Mouse (Mus musculus) gastrocnemius, adult 2 months (tissue): ENCODE data around the gene Glp2r. TPM values are rescaled to one million over a fixed set of nuclear protein-coding genes. Genes with fewer than 3 reads are reported as not detected.

Experiments
- DNase-seq: peaks from one replicate; pipeline ENCODE4 v3.0.0; 2022
- H3K27ac ChIP-seq: fragments of 200-600 bp; 2 replicates; pipeline ENCODE4 v1.8.1; 2022; ENCODE audit warnings: mild to moderate bottlenecking
- H3K4me3 ChIP-seq: fragments of 200-600 bp; 2 replicates; pipeline ENCODE4 v1.8.1; 2022; ENCODE audit warnings: mild to moderate bottlenecking, moderate library complexity
- CTCF ChIP-seq: fragments of 200-600 bp; IDR thresholded peaks from 2 replicates; pipeline ENCODE4 v1.8.1; 2022; ENCODE audit warnings: antibody characterized with exemption, mild to moderate bottlenecking, moderate library complexity
- intact Hi-C: fragments of 180-260 bp; cut with DNase I; formaldehyde crosslinking; loops from one replicate; pipeline ENCODE4 v1.15.1; 2025
- total RNA-seq, 2 experiments: library from RNA; stranded (reverse); gene quantifications; 2 replicates each; pipeline ENCODE4 v1.2.3; 2021

Glp2r gene
- total RNA-seq, 2 experiments from 2014 or later: 0.20 to 0.77 TPM

DNA sequence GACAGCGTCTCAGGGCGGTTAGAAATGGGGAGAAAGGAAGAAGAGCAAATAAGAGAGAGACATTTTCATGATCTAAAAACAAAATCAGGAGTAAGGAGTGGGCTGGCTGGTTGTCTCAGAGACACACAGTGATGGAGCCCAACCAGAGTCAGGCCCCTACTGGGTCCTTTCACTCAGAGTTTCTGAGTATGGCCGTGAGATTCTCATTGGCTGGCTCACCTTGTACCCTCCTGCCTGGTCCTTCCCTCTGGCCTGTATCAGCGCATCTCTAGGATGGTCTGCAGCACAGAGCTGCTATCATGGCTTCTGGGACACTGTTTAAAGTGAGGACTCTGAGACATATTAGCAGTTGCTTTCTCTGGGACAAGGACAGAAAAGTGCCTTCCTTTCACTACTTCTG lies 116.4 kb downstream of the Glp2r start:
- no peak for DNase-seq
- H3K27ac ChIP-seq: no peak overlapping the region; the same call in 1 of the 2 replicates
- no peak for TF ChIP-seq CTCF
- intact Hi-C loops: no loop called here
- no peak overlapping the region for H3K4me3 ChIP-seq

DNA sequence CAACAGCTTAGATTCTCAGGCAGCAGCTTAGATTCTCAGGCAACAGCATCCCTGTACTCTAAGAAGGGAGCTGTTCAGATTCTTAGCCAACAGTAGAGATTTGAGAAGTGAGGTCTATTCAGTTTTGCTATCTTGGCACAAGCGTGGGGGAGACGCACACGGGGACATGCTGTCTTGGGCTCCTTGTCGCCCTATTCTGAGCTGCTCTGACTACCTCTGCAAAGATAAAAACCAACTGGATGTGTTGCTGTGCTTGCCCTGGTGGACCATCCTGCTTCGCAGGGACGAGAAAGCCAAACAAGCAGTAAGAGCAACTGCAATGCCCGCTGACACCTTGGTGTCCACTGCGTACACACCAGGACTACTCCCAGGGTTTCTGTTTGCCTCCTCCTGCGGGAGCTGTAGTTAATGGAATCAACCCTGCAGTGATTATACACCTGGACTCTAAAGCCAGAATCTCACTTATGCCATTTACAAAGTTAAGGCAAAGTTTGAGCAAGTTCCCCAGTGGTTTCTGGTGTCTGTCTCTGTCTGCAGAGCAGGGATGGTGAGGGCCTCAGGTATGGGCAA lies 117.3 kb downstream of the Glp2r start:
- Histone ChIP-seq H3K4me3 (no peak overlapping the region), H3K27ac (no peak overlapping the region)
- TF ChIP-seq CTCF: no peak
- DNase-seq: no peak
- intact Hi-C loops: no loop called here

DNA sequence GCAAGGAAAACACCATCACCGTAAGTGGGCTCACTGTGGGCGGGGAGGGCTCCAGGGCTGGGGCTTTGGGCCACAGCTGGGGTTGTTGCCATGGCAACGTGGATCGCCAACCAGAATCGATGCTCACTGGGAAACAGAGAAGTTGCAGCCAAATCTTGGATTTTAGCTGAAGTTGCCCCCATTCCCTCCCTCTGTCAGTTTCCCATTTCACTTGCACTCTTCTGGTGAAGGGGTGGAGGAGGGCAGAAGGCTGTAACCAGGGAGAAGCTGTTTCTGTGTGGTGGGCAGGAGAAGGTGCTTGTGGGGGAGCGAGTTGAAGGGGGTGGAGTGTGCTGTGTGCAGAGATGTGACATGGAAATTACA lies 118.1 kb downstream of the Glp2r start:
- Histone ChIP-seq H3K27ac (no peak overlapping the region), H3K4me3 (no peak overlapping the region)
- no peak for TF ChIP-seq CTCF
- DNase-seq: no peak
- intact Hi-C loops: no loop called here

DNA sequence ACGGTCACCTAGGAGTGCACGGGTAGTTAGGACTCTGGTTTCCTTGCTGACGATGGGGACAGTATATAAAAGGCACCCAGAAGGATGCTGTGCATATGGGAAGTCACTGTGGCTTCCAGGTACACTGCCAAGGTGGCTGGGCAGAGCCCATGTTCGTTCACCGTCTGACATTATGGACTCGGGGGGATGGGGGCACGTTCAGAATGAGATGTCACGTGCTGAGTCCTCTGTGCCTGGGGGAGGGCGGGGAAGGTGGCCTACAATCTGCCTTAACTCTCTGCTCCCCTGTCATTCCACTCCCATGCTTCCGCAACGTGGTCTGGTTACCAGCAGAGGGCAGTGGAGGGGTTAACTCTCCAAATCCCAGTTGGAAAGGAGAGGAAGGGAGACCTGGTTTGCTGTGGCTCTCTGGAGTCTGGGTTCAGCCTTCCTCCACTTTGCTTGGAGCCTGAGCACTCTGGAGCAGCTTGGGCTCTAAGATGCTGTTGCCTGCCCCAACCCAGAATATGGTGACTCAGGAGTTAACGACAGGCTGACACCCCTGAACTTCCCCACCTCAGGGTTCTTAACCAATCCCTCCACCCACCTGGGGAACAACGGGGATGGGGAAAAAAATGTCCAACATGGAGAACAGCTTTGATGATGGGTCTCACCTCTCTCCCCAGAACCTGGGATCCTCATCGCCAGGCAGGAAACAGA lies 118.6 kb downstream of the Glp2r start:
- TF ChIP-seq CTCF: peak; percentile 45
- intact Hi-C loops: no loop called here
- DNase-seq: no peak
- H3K4me3 ChIP-seq: no peak overlapping the region
- no peak overlapping the region for H3K27ac ChIP-seq

DNA sequence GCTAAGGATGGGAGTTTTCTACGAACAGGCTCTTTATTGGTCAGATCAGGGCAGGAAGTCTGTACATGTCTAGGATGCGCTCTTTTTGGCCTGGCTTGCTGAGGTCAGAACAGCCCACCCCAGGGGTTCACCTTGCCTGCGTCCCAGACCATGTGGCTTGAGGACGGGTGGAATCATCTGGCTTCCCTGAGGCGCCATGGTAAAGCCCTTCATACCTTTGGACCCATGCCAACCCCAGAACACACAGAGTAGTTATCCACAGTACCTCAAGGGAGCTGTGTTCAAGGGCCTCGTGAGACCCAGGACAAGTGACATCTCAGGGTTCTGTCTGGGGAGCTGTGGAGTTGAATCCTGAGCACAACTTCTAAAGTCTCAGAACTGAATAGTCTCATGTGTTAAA lies 119.2 kb downstream of the Glp2r start:
- intact Hi-C loops: no loop called here
- TF ChIP-seq CTCF: no peak
- no peak overlapping the region for H3K27ac ChIP-seq

DNA sequence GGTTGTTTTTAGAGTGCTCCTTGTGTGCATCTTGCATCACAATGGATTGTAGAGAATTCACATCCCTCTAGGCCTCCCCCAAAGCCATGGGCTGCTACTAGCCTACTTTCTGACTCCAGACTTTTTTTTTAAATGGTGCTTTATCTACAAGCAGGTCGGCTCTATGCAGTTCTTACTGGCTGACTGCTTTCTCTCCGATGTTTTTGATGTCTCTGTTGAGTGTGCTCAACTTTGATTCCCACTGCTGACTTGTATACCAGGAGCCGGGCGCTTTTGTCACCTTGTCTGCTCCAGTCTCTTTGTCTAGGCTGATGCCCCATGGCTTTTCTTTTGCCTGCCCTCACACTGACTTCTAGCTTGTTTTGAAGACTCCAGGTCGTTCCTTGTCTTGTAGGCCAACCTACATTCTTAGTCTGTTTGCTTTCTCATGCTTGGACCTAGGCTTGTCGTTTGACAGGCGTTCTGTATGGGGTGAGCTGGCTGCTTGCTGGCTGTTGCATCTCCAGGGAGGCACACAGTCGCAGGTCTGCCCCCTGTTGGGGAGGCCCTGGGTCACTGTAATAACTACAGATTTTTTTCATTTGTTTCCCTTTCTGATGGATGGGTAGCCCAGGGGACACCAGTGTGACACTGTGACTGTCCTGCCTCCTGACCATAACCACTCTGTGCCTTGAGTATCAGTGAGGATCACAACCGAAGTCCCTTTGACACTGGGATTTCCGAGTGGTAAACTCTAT lies 120.8 kb downstream of the Glp2r start:
- Histone ChIP-seq H3K27ac (no peak overlapping the region), H3K4me3 (no peak overlapping the region)
- intact Hi-C loops: loop anchor here (5.0 kb wide), 2 partner anchors 93 to 133 kb away; no protein-coding TSS in a partner anchor
- DNase-seq: no peak
- TF ChIP-seq CTCF: peak; percentile 23; the same call in 1 of the 2 replicates

More for the DNA sequence above, 119.2 kb downstream of the Glp2r start:
- no peak overlapping the region for H3K4me3 ChIP-seq
- DNase-seq: no peak

DNA sequence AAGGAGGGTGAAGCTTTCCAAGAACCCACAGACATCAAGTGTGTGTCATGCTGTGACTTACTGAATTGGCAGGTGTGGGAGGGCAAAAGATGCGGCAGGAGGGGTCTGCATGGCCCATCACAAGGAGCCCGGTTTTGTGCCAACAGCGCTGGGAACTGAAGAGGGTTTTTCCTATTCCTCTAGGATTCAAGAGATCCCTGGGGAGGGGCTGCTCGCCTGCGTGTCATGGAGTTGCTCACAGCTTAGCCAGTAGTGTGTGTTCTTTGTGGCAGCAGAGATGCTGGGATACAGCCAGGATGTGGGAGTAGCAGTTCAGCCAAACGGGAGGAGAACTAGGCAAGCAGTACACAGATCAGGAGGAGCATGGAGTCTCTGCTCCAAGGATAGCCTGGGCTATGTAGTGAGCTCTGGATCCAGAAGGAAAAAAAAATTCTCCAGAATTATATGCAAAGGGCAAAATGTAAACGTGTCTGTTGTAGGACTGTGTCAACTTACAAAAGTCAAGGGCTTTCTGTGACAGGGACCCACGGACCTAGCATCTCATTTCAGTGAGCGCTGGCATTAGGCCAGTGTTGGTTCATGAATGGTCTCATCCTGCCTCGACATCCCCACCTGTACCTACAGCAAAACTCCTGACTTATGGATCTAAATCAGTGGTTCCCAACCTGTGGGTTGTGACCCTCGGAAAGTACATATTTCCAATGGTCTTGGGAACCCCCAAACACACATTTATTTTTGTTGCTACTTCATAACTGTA lies 122.1 kb downstream of the Glp2r start:
- no peak for TF ChIP-seq CTCF
- Histone ChIP-seq H3K4me3 (no peak overlapping the region), H3K27ac (no peak overlapping the region)
- intact Hi-C loops: loop anchor here (1.0 to 5.0 kb wide), 3 partner anchors 92 to 274 kb away; no protein-coding TSS in a partner anchor
- DNase-seq: peak; percentile 63

DNA sequence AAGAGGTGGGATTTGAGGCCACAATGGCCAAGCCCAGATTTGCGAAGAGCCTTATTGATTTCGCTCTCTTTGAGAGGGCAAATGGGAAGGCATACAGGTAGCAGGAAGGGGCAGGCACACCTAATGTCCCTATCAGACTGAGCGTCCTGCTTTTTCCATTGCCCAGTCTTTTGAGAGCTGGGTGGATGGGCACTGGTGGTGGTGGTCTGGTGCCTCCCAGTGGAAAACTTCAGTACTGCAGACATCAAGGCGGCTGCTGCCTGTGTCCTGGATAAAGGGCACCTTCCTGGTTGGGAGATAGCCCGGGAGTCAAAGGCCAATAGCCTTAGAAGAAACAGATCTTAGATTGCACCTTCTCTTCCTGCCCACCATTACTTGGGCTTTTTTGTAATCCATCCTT lies 123.2 kb downstream of the Glp2r start:
- peak; percentile 99 for TF ChIP-seq CTCF
- no peak overlapping the region for H3K27ac ChIP-seq
- intact Hi-C loops: loop anchor here (1.0 to 5.0 kb wide), 5 partner anchors 73 to 272 kb away; no protein-coding TSS in a partner anchor
- no peak overlapping the region for H3K4me3 ChIP-seq
- DNase-seq: peak; percentile 81

DNA sequence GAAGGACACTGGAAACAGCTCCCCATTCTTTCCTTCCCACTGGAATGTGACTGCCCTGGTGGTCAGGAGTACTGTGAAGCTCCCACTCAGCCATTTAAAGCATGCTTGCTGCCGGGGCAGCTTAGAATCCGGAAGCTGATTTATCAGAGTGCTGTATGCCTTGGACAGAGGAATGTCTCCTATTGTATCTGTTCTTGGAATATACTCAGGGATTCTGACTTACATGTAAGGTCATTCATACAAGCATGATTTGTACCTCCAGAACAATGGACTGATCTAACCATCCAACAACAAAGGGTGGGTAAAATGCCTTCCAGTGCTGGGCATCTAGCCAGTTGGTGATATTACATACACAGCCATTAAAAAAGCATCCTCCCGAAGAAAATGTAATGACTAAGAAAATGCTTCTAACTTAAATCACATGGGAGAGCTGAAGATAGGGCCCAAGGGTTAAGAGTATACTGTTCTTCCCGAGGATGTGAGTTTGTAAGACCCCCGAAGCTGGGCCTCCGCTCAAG lies 126.3 kb downstream of the Glp2r start:
- Histone ChIP-seq H3K27ac (no peak overlapping the region), H3K4me3 (no peak overlapping the region)
- DNase-seq: no peak
- intact Hi-C loops: loop anchor here (5.0 kb wide), 2 partner anchors 87 to 127 kb away; no protein-coding TSS in a partner anchor
- TF ChIP-seq CTCF: no peak

DNA sequence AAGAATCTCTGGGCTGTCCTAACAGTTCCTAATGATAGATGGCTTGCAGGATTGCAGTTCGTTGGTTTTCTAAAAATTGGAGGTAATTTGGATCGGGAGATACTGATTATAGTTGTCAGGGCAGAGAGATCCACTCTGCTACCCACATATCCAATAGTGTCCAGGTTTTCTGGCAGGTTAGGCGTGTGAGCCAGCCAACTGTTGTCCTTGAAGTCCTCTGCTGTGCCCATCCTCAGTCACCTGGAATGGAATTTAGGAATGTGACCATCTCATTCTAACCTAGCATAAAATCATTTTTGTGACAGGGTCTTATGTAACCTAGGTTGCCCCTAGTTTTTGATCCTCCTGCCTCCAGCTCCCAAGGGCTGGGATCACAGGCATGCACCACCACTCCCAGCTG lies 127.5 kb downstream of the Glp2r start:
- intact Hi-C loops: no loop called here
- DNase-seq: no peak
- no peak overlapping the region for H3K4me3 ChIP-seq
- no peak overlapping the region for H3K27ac ChIP-seq
- TF ChIP-seq CTCF: no peak

DNA sequence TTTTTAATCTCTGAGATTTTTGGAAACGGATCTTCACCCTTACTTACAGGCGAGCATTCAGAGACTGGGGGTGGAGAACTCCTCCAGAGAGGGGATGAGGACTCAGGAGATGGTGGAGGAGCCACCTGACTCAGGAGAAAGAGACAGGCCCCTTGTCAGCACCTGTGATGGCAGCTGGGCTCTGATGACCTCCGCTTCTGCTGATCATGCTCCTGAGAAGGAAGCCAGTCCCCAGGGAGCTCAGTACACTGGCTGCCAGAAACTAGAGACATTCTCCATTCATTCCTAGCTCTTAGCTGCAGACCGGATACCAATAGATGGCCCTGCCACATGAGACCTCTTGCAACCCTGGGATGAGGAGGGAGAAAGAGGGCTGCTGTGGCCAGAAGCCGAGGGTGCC lies 128.1 kb downstream of the Glp2r start:
- TF ChIP-seq CTCF: no peak
- Histone ChIP-seq H3K4me3 (no peak overlapping the region), H3K27ac (no peak overlapping the region)
- no peak for DNase-seq
- intact Hi-C loops: no loop called here

DNA sequence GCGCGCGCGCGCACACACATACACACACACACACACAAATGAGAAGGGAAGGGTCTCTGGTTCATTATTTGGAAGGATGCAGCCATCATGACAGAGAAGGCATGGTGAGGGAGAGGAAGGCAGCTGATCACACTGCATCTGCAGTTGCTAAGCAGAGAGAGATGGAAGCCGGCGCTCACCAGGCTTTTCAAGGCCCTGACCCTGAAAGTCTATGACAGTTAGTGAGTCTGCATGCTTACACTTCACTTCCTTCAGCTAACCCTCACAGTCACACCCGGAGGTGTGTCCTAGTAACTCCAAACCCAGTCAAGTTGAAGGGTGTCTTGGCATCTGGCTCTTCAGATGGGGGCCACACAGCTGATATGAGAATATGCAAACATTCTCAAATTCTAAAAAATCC lies 128.5 kb downstream of the Glp2r start:
- intact Hi-C loops: no loop called here
- Histone ChIP-seq H3K27ac (no peak overlapping the region), H3K4me3 (no peak overlapping the region)
- no peak for TF ChIP-seq CTCF
- DNase-seq: no peak
